Mouse (Mus musculus) limb, embryonic 12.5 days (tissue): ENCODE measurements around the gene Gtf3c2. TPM values are rescaled to one million over a fixed set of nuclear protein-coding genes. Genes with fewer than 3 reads are reported as not detected.
A peak's percentile ranks its signal among the peaks of the same experiment; 100 is the strongest.

ENCODE experiments used
- ATAC-seq: fragments of 200-750 bp; cut with Nextera tagmentation; 2 replicates; pipeline ENCODE4 v1.8.0; 2017; ENCODE audit warnings: low read depth, moderate TSS enrichment; ENCODE audit not compliant: insufficient number of reproducible peaks, insufficient read depth, low FRiP score, low TSS enrichment
- H3K27ac ChIP-seq: fragments of 300-500 bp; sonication (generic); 2 replicates; pipeline ENCODE4 v1.5.1; 2016; ENCODE audit warnings: mild to moderate bottlenecking, moderate library complexity
- H3K27me3 ChIP-seq: fragments of 300-500 bp; sonication (generic); 2 replicates; pipeline ENCODE4 v1.6.1; 2016; ENCODE audit warnings: mild to moderate bottlenecking, moderate library complexity
- H3K36me3 ChIP-seq: fragments of 300-500 bp; sonication (generic); 2 replicates; pipeline ENCODE4 v1.6.1; 2016; ENCODE audit warnings: mild to moderate bottlenecking, moderate library complexity
- H3K4me1 ChIP-seq: fragments of 300-500 bp; sonication (generic); replicated peaks from 2 replicates; pipeline ENCODE4 v1.6.1; 2016
- H3K4me2 ChIP-seq: fragments of 300-500 bp; sonication (generic); 2 replicates; pipeline ENCODE4 v1.6.1; 2016; ENCODE audit warnings: mild to moderate bottlenecking, moderate library complexity
- H3K4me3 ChIP-seq: fragments of 300-500 bp; sonication (generic); replicated peaks from 2 replicates; pipeline ENCODE4 v1.5.1; 2016; ENCODE audit warnings: mild to moderate bottlenecking
- H3K9ac ChIP-seq: fragments of 300-500 bp; sonication (generic); replicated peaks from 2 replicates; pipeline ENCODE4 v1.6.1; 2016; ENCODE audit warnings: mild to moderate bottlenecking, moderate library complexity
- H3K9me3 ChIP-seq: fragments of 300-500 bp; sonication (generic); 2 replicates; pipeline ENCODE4 v1.6.1; 2016; ENCODE audit warnings: mild to moderate bottlenecking, moderate library complexity
- WGBS: fragments of 180-500 bp; shearing (Covaris S2); methylation state at CpG from one replicate; pipeline ENCODE4 v1.1.7; 2016; 5-methylcytosine and 5-hydroxymethylcytosine counted together
- polyA plus RNA-seq: library from polyadenylated mRNA; unstranded; fragments of >200 nt; fragmentation: Nextera tagmentation; extraction: Ambion mirVana; gene quantifications from 2 replicates; pipeline ENCODE4 v1.2.1, GENCODE M21; 2016

Gtf3c2 gene
- polyA plus RNA-seq, 1 experiment from 2014 or later: 101 TPM

DNA sequence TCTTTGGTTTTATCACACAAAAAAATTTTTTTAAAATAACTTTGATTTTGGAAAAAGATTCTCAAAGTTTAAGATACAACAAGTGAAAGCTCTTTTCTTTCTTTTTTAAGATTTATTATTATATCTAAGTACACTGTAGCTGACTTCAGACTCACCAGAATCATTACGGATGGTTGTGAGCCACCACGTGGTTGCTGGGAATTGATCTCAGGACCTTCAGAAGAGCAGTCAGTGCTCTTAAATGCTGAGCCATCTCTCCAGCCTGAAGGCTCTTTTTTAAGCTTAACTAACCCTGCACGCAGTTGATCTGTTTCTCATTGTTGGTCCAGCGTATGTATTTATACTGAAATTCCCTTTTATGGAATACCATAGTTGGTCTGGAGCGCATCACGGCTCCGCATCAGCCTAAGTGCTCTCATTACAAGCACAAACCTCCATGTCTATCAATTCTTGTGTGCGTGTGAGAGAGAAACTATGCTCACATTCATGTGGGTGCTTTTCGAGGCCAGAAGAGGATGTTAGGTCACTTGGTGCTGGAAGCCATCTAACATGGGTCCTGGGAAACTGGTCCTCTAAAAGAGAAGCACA, 1.3 kb upstream of the Gtf3c2 start:
- Histone ChIP-seq H3K4me2 (no peak overlapping the region), H3K27ac (no peak overlapping the region), H3K9ac (no peak overlapping the region), H3K27me3 (no peaks in the 10 kb centered on the region), H3K9me3 (no peaks in the 10 kb centered on the region), H3K4me3 (no peak overlapping the region), H3K4me1 (peaks cover 5% of the 10 kb centered on the region; the same call in 1 of the 2 replicates), H3K36me3 (0 out of 2 replicates have a peak, but pooled peaks cover 3% of the 10 kb centered on the region)
- WGBS: 93% methylated on average over 9 of the region's 9 CpGs
- no peak for ATAC-seq

DNA sequence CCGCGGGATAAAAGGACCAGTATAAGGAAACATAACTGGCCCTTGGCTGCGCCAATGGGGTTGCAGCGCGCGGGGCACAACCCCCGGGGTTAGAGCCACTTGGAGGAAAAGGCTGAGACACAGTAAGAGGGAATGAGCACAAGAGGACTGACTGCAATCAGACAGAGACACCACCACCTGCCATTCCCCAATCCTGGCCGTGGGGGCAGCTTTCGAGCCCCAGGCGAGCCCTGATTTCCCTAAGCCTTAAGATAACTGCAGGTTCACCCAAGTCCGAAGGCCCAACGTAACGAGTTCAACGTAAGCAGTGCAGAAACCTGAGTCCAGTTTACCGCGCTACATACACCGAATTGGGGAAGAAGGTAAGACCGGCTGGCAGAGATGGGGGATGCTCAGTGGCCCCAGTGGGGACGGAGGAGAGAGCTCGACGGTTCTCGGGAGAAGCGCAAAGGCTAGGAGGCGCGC, 611 bp downstream of the Gtf3c2 start:
- ATAC-seq: peak; percentile 60
- H3K36me3 ChIP-seq: peaks cover 14% of the 10 kb centered on the region
- under 1% methylated on average over 25 of the region's 25 CpGs for WGBS

DNA sequence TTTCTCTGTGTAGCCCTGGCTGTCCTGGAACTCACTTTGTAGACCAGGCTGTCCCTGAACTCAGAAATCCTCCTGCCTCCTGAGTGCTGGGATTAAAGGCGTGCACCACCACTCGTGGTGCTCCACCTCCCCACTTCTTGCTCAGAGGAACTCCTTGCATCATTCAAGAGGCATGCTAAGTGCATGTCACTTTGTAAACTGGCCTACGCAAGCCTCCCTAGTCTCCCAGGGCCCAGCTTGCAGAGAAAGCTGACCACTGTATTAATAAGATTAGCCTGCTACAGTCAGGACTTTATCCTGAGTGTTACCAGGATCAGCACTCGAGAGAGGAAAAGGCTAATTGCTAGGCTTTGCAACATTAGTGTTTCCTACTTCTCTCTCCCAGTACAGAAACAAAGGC, 11.3 kb downstream of the Gtf3c2 start:
- Histone ChIP-seq H3K27me3 (no peaks in the 10 kb centered on the region), H3K4me3 (no peak overlapping the region), H3K4me1 (no peaks in the 10 kb centered on the region), H3K4me2 (no peak overlapping the region), H3K36me3 (peaks cover 99% of the 10 kb centered on the region), H3K9ac (no peak overlapping the region), H3K27ac (no peak overlapping the region), H3K9me3 (no peaks in the 10 kb centered on the region)
- ATAC-seq: no peak
- WGBS: 88% methylated on average over 4 of the region's 4 CpGs

More for the DNA sequence above, 611 bp downstream of the Gtf3c2 start:
- Histone ChIP-seq H3K4me2 (peak overlapping the region; percentile 82), H3K9ac (peak overlapping the region; percentile 83), H3K4me1 (peaks cover 5% of the 10 kb centered on the region; the same call in 1 of the 2 replicates), H3K27ac (peak overlapping the region; percentile 98), H3K27me3 (no peaks in the 10 kb centered on the region), H3K9me3 (no peaks in the 10 kb centered on the region), H3K4me3 (peak overlapping the region; percentile 66)

DNA sequence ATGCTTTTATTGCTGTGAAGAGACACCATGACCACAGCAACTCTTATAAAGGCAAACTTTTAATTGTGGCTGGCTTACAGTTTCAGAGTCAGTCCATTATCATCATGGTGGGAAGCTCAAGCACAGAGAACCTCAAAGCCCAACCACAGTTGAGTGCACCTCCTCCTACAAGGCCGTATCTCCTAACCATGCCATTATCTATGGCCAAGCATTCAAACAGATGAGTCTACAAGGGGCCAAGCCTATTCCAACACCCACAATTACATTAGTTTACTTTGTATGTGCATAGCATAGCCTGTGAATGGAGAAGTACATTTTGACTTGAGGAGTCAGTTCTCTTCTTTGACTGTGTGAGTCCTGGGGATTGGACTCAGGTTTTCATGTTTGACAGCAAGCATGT, 15.1 kb downstream of the Gtf3c2 start:
- H3K36me3 ChIP-seq: peaks cover 96% of the 10 kb centered on the region
- H3K4me1 ChIP-seq: no peaks in the 10 kb centered on the region
- no peak overlapping the region for H3K4me2 ChIP-seq
- WGBS: 91% methylated on average over 1 of the region's 1 CpGs
- H3K27ac ChIP-seq: no peak overlapping the region
- H3K9me3 ChIP-seq: no peaks in the 10 kb centered on the region
- H3K4me3 ChIP-seq: no peak overlapping the region
- no peak overlapping the region for H3K9ac ChIP-seq
- ATAC-seq: no peak
- no peaks in the 10 kb centered on the region for H3K27me3 ChIP-seq

DNA sequence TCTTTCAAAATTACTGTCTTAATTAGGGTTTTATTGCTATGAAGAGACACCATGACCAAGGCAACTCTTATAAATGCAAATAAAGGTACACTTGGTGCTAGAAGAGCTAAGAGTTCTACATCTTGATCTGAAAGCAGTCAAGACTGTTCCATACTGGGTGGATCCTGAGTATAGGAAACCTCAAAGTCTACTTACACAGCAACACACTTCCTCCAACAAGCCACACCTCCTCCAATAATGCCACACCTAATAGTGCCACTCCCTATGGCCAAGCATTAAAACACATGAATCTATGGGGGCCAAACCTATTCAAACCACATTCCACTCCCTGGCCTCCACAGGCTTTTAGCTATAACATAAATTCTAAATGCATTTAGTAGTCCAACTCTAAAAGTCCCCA, 17.5 kb downstream of the Gtf3c2 start:
- H3K9ac ChIP-seq: no peak overlapping the region
- H3K4me3 ChIP-seq: no peak overlapping the region
- no peaks in the 10 kb centered on the region for H3K9me3 ChIP-seq
- peaks cover 96% of the 10 kb centered on the region for H3K36me3 ChIP-seq
- no peak overlapping the region for H3K27ac ChIP-seq
- no peaks in the 10 kb centered on the region for H3K4me1 ChIP-seq
- H3K4me2 ChIP-seq: no peak overlapping the region
- H3K27me3 ChIP-seq: no peaks in the 10 kb centered on the region
- ATAC-seq: no peak

DNA sequence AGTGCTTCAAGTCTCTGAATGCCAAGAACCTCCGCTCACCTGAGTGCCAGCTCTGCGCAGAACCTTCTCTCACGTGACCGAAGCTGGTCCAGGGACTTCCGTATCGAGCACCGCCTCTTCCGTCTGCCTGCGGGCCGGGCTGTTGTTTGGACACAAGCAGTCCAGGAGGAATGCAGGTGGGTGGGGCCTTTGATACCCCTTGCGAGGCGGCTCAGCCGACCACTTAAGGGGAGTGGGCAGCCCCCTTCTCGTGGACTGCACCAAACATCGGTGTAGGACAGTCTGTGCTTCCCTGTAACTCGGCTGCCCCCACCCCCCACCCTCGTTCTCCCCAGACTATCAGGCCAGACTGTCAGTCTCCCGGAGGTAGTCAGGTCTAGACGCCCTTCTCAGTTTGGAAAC, 25.8 kb downstream of the Gtf3c2 start, which contains the start of gene Mpv17:
Mpv17 (minus strand) TSS at position 100 of the 402 bp plus-strand sequence.
- WGBS: under 1% methylated on average over 19 of the region's 19 CpGs
- peak within 1 kb of the TSS; percentile 63 for H3K4me3 ChIP-seq
- no peaks in the 10 kb centered on the region for H3K27me3 ChIP-seq
- H3K36me3 ChIP-seq: peaks cover 57% of the 10 kb centered on the region
- peak within 1 kb of the TSS; percentile 87 for H3K4me2 ChIP-seq
- peaks cover 11% of the 10 kb centered on the region for H3K4me1 ChIP-seq
- H3K9me3 ChIP-seq: no peaks in the 10 kb centered on the region
- H3K27ac ChIP-seq: peak within 1 kb of the TSS; percentile 79
- H3K9ac ChIP-seq: peak within 1 kb of the TSS; percentile 63
- ATAC-seq: peak; percentile 89

DNA sequence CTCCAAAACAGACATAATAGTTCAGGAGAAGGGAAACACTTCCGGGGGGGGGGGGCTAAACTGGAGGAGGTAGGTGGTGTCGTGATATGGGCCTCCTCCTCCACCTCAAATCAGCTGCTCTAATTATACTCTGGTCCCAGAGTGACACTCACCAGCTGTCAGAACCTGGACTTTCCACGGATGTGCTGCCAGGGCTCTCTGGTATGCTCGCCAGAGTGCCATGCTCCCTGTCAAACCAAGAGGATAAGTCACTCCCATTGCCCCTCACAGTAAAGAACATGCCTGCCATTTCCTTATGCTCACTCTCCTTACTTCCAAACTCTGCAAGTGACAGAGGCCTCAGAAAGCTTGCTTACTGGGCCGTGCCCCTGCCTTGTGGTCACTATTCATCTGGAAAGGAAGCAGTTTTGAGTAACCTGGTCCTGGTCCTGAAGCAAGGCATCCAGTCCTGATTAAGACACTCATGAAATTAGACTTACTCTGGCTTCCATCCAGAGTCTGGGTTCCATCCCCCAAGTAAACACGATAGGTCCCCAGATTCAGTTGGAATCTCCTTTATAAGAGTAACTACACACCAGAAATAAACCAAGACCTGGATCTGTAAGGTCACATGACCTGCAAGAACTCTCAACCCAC, 26.3 kb downstream of the Gtf3c2 start:
- peak overlapping the region; percentile 87 for H3K4me2 ChIP-seq
- WGBS: 36% methylated on average over 6 of the region's 6 CpGs
- no peaks in the 10 kb centered on the region for H3K9me3 ChIP-seq
- peak overlapping the region; percentile 63 for H3K4me3 ChIP-seq
- ATAC-seq: peak; percentile 21; the same call in 1 of the 2 replicates
- H3K36me3 ChIP-seq: peaks cover 53% of the 10 kb centered on the region
- peak overlapping the region; percentile 64; the same call in 1 of the 2 replicates for H3K27ac ChIP-seq
- no peaks in the 10 kb centered on the region for H3K27me3 ChIP-seq
- peaks cover 11% of the 10 kb centered on the region for H3K4me1 ChIP-seq
- H3K9ac ChIP-seq: peak overlapping the region; percentile 63

DNA sequence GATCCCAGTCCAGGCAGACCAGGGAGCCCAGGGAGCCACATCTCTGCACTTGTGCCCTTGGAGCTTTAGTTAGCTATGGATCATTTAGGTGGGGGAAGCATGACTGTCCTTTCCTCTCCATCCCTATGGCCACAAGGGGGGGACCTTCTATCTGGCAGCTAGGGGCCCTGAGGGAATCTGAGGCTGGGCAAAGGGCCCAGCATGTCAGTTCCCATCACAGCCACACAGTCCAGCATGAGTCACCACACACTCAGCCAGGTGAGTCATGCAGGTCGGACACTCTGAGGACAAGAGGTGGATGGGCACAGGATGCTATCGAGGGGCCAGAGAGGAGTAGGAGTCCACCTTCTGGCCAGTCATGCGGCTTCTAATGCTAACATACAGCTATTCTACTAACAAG, 28.2 kb downstream of the Gtf3c2 start:
- H3K4me1 ChIP-seq: peaks cover 11% of the 10 kb centered on the region
- H3K9ac ChIP-seq: no peak overlapping the region
- ATAC-seq: no peak
- 85% methylated on average over 3 of the region's 3 CpGs for WGBS
- no peaks in the 10 kb centered on the region for H3K27me3 ChIP-seq
- peaks cover 47% of the 10 kb centered on the region for H3K36me3 ChIP-seq
- H3K4me3 ChIP-seq: no peak overlapping the region
- H3K9me3 ChIP-seq: no peaks in the 10 kb centered on the region
- no peak overlapping the region for H3K4me2 ChIP-seq
- no peak overlapping the region for H3K27ac ChIP-seq

DNA sequence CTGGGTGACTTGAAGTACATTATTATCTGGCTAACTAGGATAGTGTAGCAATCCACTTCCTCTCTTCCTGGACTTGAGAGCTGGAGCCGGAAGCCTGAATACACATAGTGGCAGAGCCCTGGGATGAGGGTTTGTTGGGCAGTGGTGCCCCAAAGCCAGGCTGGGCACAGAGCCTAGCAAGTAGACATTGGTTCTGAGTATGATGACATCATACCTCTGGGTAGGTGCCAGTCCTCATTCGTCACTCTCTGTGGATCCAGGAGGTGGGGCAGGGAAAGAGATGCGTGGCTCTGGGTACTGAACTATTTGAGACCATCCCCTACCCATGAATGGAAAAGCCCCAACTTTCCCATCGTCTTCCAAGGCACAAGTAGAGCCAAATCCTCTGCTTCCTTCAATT, 30.2 kb downstream of the Gtf3c2 start:
- no peak overlapping the region for H3K4me2 ChIP-seq
- peaks cover 10% of the 10 kb centered on the region for H3K4me1 ChIP-seq
- ATAC-seq: no peak
- H3K9ac ChIP-seq: no peak overlapping the region
- peaks cover 50% of the 10 kb centered on the region for H3K36me3 ChIP-seq
- H3K9me3 ChIP-seq: no peaks in the 10 kb centered on the region
- H3K4me3 ChIP-seq: no peak overlapping the region
- H3K27me3 ChIP-seq: no peaks in the 10 kb centered on the region
- no peak overlapping the region for H3K27ac ChIP-seq
- WGBS: 93% methylated on average over 4 of the region's 4 CpGs

DNA sequence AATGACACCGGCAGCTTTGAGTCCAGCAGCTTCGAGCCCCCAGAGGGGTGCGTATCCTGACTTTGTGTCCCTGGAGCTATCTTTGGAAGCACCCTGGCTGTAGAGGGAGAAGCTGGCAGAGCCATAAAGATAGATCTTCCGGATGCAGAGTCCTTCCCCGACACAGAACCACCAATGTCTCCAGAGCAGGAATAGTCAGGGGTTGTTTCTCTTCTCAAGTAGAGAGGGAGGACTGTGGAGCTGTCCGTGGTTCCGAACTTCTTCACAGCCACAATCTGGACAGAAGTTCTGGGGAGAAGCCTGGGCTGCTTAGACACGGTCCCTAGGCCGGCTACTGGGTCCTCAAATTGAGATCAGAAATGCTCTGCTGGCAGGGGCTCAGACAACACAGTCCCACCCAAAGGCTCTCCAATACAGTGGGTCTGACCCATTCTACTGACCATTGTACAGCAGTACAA, 40.9 kb downstream of the Gtf3c2 start:
- ATAC-seq: no peak
- H3K27me3 ChIP-seq: peaks cover 62% of the 10 kb centered on the region
- peaks cover 17% of the 10 kb centered on the region; the same call in 1 of the 2 replicates for H3K36me3 ChIP-seq
- no peak overlapping the region for H3K4me2 ChIP-seq
- no peak overlapping the region for H3K27ac ChIP-seq
- peak overlapping the region; percentile 27 for H3K4me3 ChIP-seq
- no peak overlapping the region for H3K9ac ChIP-seq
- 17% methylated on average over 9 of the region's 9 CpGs for WGBS
- H3K9me3 ChIP-seq: no peaks in the 10 kb centered on the region
- H3K4me1 ChIP-seq: peaks cover 21% of the 10 kb centered on the region

DNA sequence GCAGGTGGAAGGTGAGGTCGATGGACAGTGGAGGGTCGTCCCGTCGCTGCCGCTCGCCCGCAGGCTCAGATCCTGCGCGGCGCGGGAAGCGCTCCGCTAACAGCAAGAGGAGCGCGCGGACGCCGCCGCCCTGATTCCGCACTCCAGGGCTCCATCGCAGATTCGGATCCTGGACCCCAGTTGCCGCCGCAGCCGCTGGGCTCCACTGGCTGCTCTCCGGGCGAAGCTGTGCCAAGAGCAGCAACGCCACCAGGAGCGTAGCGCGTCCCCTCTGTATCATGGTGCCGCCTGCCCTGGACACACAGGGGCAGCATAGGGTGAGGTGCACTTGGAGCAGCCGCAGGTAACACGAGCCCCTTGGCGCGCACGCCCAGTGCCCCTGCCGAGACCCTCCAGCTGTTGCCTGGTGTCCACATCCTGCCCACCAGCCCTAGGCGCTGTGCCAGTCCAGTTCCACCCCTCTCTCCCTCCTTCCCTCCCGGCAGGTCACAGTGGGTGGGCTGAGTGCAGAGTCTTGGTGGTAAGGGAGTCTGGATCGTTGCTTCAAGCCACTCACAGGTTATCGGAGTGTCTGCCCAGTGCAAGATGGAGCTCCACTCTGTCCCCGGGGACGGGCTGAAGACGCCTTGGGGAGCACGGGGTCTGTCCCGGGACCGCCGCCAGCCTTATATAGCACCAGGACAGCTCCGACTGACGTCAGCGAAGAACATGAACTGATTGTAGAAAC, 41.5 kb downstream of the Gtf3c2 start, which contains the start of gene Ucn:
Ucn (minus strand) TSS at position 589 of the 727 bp plus-strand sequence.
- Histone ChIP-seq H3K4me3 (peak within 1 kb of the TSS; percentile 27), H3K9ac (no peak within 1 kb of the TSS), H3K36me3 (peaks cover 12% of the 10 kb centered on the region; the same call in 1 of the 2 replicates), H3K27ac (no peak within 1 kb of the TSS), H3K9me3 (no peaks in the 10 kb centered on the region), H3K27me3 (peaks cover 67% of the 10 kb centered on the region), H3K4me2 (peak within 1 kb of the TSS; percentile 42), H3K4me1 (peaks cover 21% of the 10 kb centered on the region)
- 0 out of 2 replicates have a peak, but pooled peaks have one; percentile 15 for ATAC-seq
- 2% methylated on average over 52 of the region's 52 CpGs for WGBS
